Mouse (Mus musculus): ENCODE measurements around the gene Cacna1c.

- TF ChIP-seq CTCF (conservative IDR thresholded peaks at IDR 0.05; ENCODE audit: low read length) (no peak), NANOG (IDR thresholded peaks at IDR 0.05; ENCODE audit: borderline replicate concordance, low read length) (no peak)
These were observed 177.3 kb downstream of the Cacna1c start for GRCm38 (mm10) chr6:119018956-119019355.
